Mouse (Mus musculus): ENCODE data around the gene Rab31. TPM values are rescaled to one million over a fixed set of nuclear protein-coding genes. Genes with fewer than 3 reads are reported as not detected.

Rab31 gene
- total RNA-seq, 4 experiments from 2014 or later, result 47.3 to 61.1 (median 52.1) TPM

- DNase-seq (ENCODE audit: low spot score in 2 of 2), result no peak
These were observed 104.8 kb downstream of the Rab31 start for GRCm38 (mm10) chr17:65667792-65668191.

- no peak for DNase-seq (ENCODE audit: low spot score in 2 of 2)
These were observed 106.0 kb downstream of the Rab31 start for GRCm38 (mm10) chr17:65666388-65667161.

GRCm38 (mm10) chr17:65665786-65666387, 106.7 kb downstream of the Rab31 start:
- no peak for DNase-seq (ENCODE audit: low spot score in 2 of 2)

- no peak for DNase-seq (ENCODE audit: low spot score in 2 of 2)
These were observed 109.0 kb downstream of the Rab31 start for GRCm38 (mm10) chr17:65663329-65664078.

DNA sequence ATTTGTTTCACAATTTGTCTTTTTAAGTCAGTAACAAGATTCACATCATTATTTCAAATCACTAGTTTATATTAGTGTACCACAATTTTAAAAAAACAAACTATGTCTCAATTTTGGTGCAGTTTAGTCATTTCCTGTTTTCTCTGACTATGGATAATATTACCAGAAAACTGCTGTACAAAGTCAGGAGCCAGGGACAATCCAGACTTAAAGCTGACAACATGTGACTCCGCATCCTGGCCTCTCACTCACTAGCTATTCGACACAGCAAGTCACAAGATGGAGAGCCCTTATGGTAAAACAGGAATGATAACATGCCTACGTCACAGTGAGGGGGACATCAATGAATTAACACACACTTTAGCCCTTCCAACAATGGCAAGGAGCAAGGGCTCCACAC, 109.9 kb downstream of the Rab31 start:
- DNase-seq (ENCODE audit: low spot score in 2 of 2), result no peak

GRCm38 (mm10) chr17:65658416-65658815, 114.1 kb downstream of the Rab31 start:
- DNase-seq (ENCODE audit: low spot score in 2 of 2), result no peak

GRCm38 (mm10) chr17:65657958-65658357, 114.6 kb downstream of the Rab31 start:
- no peak for DNase-seq (ENCODE audit: low spot score in 2 of 2)

DNA sequence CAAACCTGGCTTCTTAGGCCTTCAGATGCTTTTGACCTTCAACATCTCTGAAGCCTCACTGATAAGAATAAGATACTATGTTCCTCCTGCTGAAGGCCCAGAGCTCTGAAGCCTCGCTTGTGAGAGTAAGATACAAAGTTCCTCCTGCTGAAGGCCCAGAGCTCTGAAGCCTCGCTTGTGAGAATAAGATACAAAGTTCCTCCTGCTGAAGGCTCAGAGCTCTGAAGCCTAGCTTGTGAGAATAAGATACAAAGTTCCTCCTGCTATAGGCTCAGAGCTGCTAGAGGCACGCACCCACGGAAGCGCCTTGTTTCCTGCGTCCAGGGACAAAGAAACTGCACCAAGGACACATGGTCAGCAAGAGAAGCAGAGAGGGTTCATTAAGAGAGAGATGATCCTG, 115.8 kb downstream of the Rab31 start:
- DNase-seq (ENCODE audit: low spot score in 2 of 2), result no peak

- DNase-seq (ENCODE audit: low spot score in 2 of 2), result no peak
These were observed 116.5 kb downstream of the Rab31 start for GRCm38 (mm10) chr17:65656076-65656475.

GRCm38 (mm10) chr17:65655608-65656007, 116.9 kb downstream of the Rab31 start:
- no peak for DNase-seq (ENCODE audit: low spot score in 2 of 2)

GRCm38 (mm10) chr17:65650598-65650997, 122.0 kb downstream of the Rab31 start:
- no peak for DNase-seq (ENCODE audit: low spot score in 2 of 2)

DNA sequence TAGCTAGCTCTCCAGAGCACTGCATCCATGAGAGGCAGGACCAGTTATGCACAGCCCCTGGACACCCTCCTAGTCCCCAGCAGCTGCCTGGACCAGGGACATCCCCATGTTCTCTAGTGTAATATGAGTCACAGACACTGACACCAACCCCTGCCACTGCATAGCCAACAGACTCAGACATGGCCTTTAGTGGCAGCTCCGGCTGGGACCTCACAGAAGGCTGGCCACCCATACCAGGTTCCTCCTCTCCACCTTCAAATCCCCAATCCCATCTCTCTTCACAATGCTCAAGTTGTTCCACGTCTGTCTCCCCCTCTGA, 123.4 kb downstream of the Rab31 start:
- no peak for DNase-seq (ENCODE audit: low spot score in 2 of 2)

DNA sequence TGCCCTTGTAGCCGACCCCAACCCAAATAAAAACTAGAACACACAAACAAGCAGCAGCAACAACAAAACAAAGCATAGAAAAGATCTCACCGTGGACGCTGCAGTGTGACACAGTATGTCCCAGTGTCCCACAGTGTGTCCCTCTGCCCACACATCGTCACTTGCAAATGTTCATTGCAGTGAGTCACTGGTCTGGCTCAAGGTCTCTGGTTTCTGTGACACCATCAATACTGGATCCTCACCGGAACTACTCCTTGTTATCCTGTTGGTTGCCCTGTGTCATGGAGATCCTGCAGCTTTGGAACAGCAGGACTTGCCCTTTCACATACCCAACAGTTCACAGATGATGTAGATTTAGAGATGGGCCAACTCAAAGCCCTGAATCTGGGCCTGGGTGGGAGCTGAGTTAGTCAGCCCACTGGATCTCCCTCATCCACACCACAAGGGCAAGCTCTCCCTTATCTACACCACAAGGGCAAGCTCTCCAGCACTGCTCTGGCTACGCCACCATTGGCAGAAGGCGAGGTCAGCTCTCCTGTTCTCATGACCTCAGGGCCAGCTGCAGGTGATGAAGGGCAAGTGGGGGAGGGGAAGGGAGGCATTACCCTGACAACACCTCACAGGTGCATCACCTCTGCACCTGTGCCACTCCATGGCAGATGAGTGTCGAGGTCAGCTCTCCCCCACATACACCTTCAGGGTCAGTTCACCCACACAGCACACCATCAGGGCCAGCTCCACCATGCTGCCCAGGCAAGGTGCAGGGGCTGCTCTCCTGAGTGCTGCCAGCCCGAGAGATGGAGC, 124.0 kb downstream of the Rab31 start:
- no peak for DNase-seq (ENCODE audit: low spot score in 2 of 2)

DNA sequence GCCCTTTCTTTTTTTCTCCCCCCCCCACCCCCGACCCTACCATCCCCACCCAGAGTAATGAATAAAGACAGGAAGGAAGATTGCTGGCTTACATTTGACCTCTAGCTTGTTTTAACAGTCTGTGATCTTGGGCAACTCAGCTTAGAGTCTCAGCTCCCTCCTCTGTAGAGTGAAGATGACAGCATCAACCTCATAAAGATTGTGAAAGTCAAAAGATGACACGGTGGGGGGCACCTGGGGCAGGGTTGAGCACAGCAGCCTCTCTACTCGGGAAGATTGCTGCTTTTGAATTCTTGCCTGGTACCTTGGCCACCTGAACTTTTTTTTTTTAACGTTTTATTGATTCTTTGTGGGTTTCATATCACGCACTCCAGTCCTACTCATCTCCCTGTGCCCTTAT, 124.6 kb downstream of the Rab31 start:
- DNase-seq (ENCODE audit: low spot score in 2 of 2), result no peak

DNA sequence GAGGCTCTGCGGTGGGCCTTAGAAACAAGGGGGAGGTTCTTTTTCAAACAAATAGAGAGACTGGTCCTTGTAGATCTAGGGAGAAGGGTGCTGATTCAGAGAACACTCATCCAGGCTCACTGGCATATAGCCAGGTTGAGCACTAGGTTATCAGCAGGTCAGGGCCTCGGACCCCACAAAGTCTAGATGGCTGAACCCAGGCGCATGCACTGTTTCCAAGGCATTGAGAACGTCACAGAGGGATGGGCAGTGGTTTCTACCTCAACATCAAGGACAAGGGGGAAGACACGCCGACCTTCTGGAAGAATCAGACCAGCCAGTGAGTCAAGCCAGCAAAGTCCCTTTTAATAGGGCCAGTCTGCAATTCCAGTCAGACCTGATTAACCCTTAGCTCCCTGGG, 125.3 kb downstream of the Rab31 start:
- no peak for DNase-seq (ENCODE audit: low spot score in 2 of 2)

GRCm38 (mm10) chr17:65643579-65643978, 129.0 kb downstream of the Rab31 start:
- no peak for DNase-seq (ENCODE audit: low spot score in 2 of 2)

DNA sequence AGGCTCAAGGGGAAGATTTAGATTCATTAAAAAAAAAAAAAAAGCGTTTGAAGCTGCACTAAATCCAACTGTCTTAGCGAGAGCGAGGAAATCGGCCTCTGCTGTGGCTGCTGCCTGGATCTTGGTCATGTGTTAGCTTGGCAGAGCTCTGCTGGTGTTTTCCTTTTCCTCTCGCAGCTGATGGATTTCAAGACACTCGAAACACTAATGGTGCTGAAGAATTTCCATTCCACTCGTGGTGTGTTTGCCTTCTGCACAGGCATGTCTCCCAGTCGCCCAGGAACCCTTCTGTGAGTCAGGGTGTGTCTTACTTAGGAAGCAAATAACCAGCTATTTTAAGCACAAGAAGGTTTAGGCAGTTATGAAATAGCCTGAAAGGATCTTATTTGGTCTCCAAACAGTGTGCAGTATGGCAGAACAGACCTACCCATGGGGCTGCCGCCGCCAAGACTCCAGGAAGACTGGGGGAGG, 129.5 kb downstream of the Rab31 start:
- DNase-seq (ENCODE audit: low spot score in 2 of 2), result peak; percentile 57 to 62

DNA sequence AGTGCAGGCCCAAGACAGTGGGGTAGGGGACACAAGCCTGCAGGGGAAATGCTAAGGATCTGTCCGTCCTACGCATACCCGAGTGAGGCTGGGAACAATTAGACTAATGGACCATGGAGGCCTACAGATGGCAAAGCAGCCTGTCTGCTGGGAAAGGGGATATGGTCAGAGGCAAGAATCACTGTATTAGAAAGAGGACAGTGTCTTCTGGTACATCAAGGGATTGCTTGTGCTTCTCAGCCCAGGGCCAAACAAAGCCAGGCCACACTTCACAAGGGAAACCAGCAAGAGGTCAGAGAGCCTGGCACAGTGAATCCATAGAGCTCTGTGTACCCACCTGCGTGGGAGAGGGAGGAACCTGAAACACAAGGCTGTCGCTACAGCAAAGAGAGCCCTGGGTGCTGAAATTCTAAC, 130.0 kb downstream of the Rab31 start:
- DNase-seq (ENCODE audit: low spot score in 2 of 2), result peak in 1 of 2 experiments; percentile 10

GRCm38 (mm10) chr17:65641734-65642218, 130.8 kb downstream of the Rab31 start, which contains the start of gene Txndc2:
TSS of gene Txndc2 (minus strand) at chr17:65642168.
- no peak for DNase-seq (ENCODE audit: low spot score in 2 of 2)

DNA sequence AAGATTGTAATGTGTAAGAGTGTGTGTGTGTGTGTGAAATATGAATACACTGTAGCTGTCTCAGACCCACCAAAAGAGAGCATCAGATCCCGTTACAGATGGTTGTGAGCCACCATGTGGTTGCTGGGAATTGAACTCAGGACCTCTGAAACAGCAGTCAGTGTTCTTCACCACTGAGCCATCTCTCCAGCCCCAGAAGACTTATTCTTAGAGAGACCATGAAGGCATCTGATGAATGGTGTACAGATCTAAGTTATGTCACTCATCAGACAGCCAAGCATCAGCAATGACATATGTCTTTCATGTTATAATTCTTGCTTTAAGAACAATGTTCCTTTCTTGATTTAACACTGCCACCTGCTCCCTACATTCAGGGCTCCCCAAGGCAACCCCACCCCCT, 133.4 kb downstream of the Rab31 start:
- no peak for DNase-seq (ENCODE audit: low spot score in 2 of 2)

DNA sequence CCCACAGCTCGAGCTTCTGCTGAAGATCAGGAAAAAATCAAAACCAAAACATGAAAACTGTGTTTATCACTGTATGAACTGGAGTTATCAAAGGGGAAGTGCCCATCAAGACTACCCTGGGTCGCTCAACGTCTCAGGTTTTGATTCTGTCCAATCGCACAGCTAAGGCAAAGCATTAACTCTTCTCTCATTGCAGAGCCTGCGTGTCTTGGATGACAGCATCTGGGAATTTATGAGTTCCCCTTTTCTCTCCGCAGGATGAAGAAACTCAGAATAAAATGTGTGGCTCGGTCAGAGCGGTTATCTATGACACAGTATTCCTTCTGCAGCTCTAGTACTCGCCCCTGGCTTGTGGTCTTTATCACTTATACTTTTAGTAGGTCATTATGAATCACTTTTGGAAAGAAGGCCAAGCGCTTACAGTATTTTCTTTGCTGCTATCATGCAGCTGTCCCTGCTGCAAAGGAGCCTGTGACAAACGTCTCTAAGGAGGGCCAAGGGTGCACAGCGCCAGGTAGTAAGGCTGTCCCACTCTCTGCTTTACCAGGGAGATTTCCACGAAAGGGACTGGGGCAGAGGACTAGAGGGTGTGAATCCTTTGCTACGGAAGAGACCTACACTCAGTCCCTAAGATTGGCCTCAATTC, 136.7 kb downstream of the Rab31 start:
- DNase-seq (ENCODE audit: low spot score in 2 of 2), result no peak

All from layer of hippocampus, adult 8-10 months (tissue).